Mouse (Mus musculus) spleen, adult 2 months (tissue): Measurements from ENCODE around the gene Pld5.

ENCODE experiments used
- CTCF ChIP-seq: fragments of 200-500 bp; IDR thresholded peaks from 2 replicates; pipeline ENCODE4 v1.5.1; 2011; ENCODE audit warnings: mild to moderate bottlenecking, inconsistent platforms; ENCODE audit not compliant: insufficient read depth, insufficient read length, insufficient replicate concordance; ENCODE audit errors: extremely low read depth
- POLR2A ChIP-seq: fragments of 200-500 bp; IDR thresholded peaks from 2 replicates; pipeline ENCODE4 v1.6.1; 2011; ENCODE audit warnings: low read depth, low read length, inconsistent platforms

- TF ChIP-seq CTCF (no peak), POLR2A (no peak)
Observed at GRCm38 (mm10) chr1:175988912-175989311, 286.2 kb downstream of the Pld5 start.
